Mouse (Mus musculus) small intestine, adult 2 months (tissue): ENCODE results near the gene Fkbp1b.
"Not testable (repeated sequence)": the region's sequence is repeated elsewhere in the genome, so short reads cannot be mapped to it uniquely, and the experiment has no call there.

ENCODE experiments used
- CTCF ChIP-seq: fragments of 200-500 bp; IDR thresholded peaks from 2 replicates; pipeline ENCODE4 v1.5.1; 2012; ENCODE audit warnings: low read depth, mild to moderate bottlenecking, control low read depth, inconsistent platforms, low read length, moderate library complexity, mixed read lengths; ENCODE audit not compliant: insufficient replicate concordance, insufficient read length; ENCODE audit errors: extremely low read depth
- POLR2A ChIP-seq: fragments of 200-500 bp; IDR thresholded peaks from 2 replicates; pipeline ENCODE4 v1.6.1; 2012; ENCODE audit warnings: low read depth, mild to moderate bottlenecking, control low read depth, inconsistent platforms, low read length, moderate library complexity

DNA sequence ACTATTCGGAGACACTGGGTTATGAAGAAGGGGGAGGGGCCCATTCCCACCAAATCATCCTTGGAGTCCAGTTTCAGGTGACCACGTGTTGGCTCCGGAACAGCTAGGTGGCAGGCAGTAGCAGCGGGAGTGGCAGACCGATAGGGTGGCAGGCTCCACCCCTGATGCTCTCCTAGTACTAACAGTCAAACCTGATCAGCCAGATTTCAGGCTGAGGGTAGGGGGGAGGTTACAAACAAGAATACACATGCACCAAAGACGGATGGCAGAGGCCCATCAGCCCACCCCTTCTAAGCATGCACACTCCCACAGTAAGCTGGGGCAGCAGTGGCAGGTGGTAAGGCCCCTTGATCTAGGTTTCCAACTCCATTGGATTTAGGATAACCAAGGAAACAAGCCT, 43.9 kb downstream of the Fkbp1b start:
- TF ChIP-seq POLR2A, CTCF: not testable (repeated sequence)
